Mouse (Mus musculus): Measurements from ENCODE around the gene Mpped2. TPM values are rescaled to one million over a fixed set of nuclear protein-coding genes. Genes with fewer than 3 reads are reported as not detected.

The Mpped2 gene
- total and polyA plus RNA-seq, 3 experiments = not detected

DNA sequence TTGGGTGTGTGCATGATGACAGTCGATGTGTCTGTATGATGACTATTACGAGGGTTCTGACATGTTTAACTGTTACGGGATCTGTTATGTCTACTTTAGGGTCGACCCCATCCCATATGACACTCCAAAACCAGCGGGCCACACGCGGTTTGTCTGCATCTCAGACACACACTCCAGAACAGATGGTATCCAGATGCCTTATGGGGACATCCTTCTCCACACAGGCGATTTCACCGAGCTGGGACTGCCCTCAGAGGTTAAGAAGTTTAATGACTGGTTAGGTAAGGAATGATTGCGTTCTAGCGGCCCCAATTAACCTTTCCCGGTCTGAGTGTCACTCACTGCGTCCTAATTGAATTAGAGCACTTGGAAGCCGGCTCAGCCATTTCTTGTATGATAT lies 51.5 kb downstream of the Mpped2 start:
- Histone ChIP-seq H3K9ac (ENCODE audit: insufficient read depth, low read depth) (no peak overlapping the region), H3K4me2 (ENCODE audit: insufficient read depth, low read depth, poor library complexity, severe bottlenecking) (no peak overlapping the region), H3K36me3 (replicated peaks in 1 of 2; ENCODE audit: control insufficient read depth in 1 of 2, insufficient read depth in 1 of 2, low read length in 1 of 2) (no peaks in the 10 kb centered on the region), H3K4me3 (replicated peaks in 1 of 3; ENCODE audit: low read depth in 2 of 3, low read length in 2 of 3, poor library complexity in 1 of 3) (no peak overlapping the region), H3K79me2 (replicated peaks; ENCODE audit: control insufficient read depth, extremely low read depth, insufficient read depth, poor library complexity, severe bottlenecking) (no peaks in the 10 kb centered on the region), H3K4me1 (ENCODE audit: control insufficient read depth in 1 of 2, insufficient read depth in 2 of 2) (no peaks in the 10 kb centered on the region), H3K27ac (ENCODE audit: insufficient read depth, low read depth) (no peak overlapping the region), H3K9me3 (replicated peaks; ENCODE audit: low read length) (peaks cover 77% of the 10 kb centered on the region), H3K27me3 (replicated peaks) (no peaks in the 10 kb centered on the region)
- no peak for DNase-seq (ENCODE audit: extremely low read depth)
- TF ChIP-seq SIN3A (IDR thresholded peaks at IDR 0.05; ENCODE audit: low read length) (no peak), ETS1 (conservative IDR thresholded peaks at IDR 0.05; ENCODE audit: low read depth, low read length) (no peak), ELF1 (IDR thresholded peaks at IDR 0.05; ENCODE audit: low read depth, low read length) (no peak), MEF2A (IDR thresholded peaks at IDR 0.05; ENCODE audit: borderline replicate concordance, low read depth, low read length) (no peak), BHLHE40 (IDR thresholded peaks at IDR 0.05; ENCODE audit: low read depth, low read length) (no peak), EP300 (IDR thresholded peaks at IDR 0.05; ENCODE audit: low read length) (no peak), POLR2AphosphoS2 (IDR thresholded peaks at IDR 0.05; ENCODE audit: low read depth, low read length) (no peak), POLR2A (IDR thresholded peaks at IDR 0.05; ENCODE audit: low read depth, low read length) (no peak), USF2 (conservative IDR thresholded peaks at IDR 0.05; ENCODE audit: low read depth, low read length) (no peak), MXI1 (IDR thresholded peaks at IDR 0.05; ENCODE audit: low read depth, low read length) (no peak)
- in situ Hi-C loops (cut with MboI; ENCODE audit: low pct_ligation_motif_present, low pct_unique_long_range_greater_than_20kb, low sequenced_read_pairs) (no loop called here), dilution Hi-C loops (cut with MboI; ENCODE audit: extremely low pct_ligation_motif_present, extremely low pct_unique_long_range_greater_than_20kb, low sequenced_read_pairs) (no loop called here)

DNA sequence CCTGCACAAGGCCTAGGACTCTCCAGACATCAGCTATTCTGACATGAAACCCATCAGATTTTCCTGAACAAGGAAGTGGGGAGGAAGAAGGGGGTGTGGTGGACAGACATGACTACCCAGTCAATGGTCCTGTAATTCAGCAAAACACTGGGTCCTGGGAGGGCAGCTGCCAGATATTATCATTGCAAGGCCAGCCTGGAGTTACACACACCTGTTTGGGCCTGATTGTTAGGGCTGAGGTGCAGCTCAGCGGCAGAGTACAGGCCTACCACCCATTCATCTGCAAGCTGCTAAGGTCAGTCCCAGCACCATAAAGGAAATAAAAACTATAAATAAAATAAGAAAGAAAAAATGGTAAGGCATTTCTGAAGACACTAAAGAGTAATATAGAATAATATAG lies 52.3 kb downstream of the Mpped2 start:
- Histone ChIP-seq H3K9ac (ENCODE audit: insufficient read depth, low read depth) (no peak overlapping the region), H3K79me2 (replicated peaks; ENCODE audit: control insufficient read depth, extremely low read depth, insufficient read depth, poor library complexity, severe bottlenecking) (no peaks in the 10 kb centered on the region), H3K4me1 (ENCODE audit: control insufficient read depth in 1 of 2, insufficient read depth in 2 of 2) (no peaks in the 10 kb centered on the region), H3K9me3 (replicated peaks; ENCODE audit: low read length) (peaks cover 76% of the 10 kb centered on the region), H3K36me3 (replicated peaks in 1 of 2; ENCODE audit: control insufficient read depth in 1 of 2, insufficient read depth in 1 of 2, low read length in 1 of 2) (no peaks in the 10 kb centered on the region), H3K4me3 (replicated peaks in 1 of 3; ENCODE audit: low read depth in 2 of 3, low read length in 2 of 3, poor library complexity in 1 of 3) (no peak overlapping the region), H3K27me3 (replicated peaks) (no peaks in the 10 kb centered on the region), H3K27ac (ENCODE audit: insufficient read depth, low read depth) (no peak overlapping the region), H3K4me2 (ENCODE audit: insufficient read depth, low read depth, poor library complexity, severe bottlenecking) (no peak overlapping the region)
- in situ Hi-C loops (cut with MboI; ENCODE audit: low pct_ligation_motif_present, low pct_unique_long_range_greater_than_20kb, low sequenced_read_pairs) = no loop called here
- TF ChIP-seq IRF4 (IDR thresholded peaks at IDR 0.05; ENCODE audit: low read depth, low read length) (no peak), ZKSCAN1 (IDR thresholded peaks at IDR 0.05; ENCODE audit: borderline replicate concordance, low read depth, low read length) (no peak), RAD21 (IDR thresholded peaks at IDR 0.05; ENCODE audit: low read depth, low read length) (no peak), CHD2 (IDR thresholded peaks at IDR 0.05; ENCODE audit: low read length) (no peak), MEF2A (IDR thresholded peaks at IDR 0.05; ENCODE audit: borderline replicate concordance, low read depth, low read length) (no peak), MAFK (IDR thresholded peaks at IDR 0.05; ENCODE audit: insufficient replicate concordance, low read length) (no peak), TCF12 (IDR thresholded peaks at IDR 0.05; ENCODE audit: low read depth, low read length) (no peak), TBP (conservative IDR thresholded peaks at IDR 0.05; ENCODE audit: low read depth, low read length) (no peak), BHLHE40 (IDR thresholded peaks at IDR 0.05; ENCODE audit: low read depth, low read length) (no peak)
- dilution Hi-C loops (cut with MboI; ENCODE audit: extremely low pct_ligation_motif_present, extremely low pct_unique_long_range_greater_than_20kb, low sequenced_read_pairs) = no loop called here
- no peak for DNase-seq (ENCODE audit: extremely low read depth)

Data from CH12.LX (cell line).